Mouse (Mus musculus): Measurements from ENCODE around the gene Prcp. TPM values are rescaled to one million over a fixed set of nuclear protein-coding genes. Genes with fewer than 3 reads are reported as not detected.

Prcp gene
- polyA plus RNA-seq (2014; fragmentation: Illumina TruSeq; extraction: RNeasy Lipid Tissue Mini Kit (QIAGEN cat#74804); ENCODE audit: low read depth, low replicate concordance) = 19.7 TPM

GRCm38 (mm10) chr7:92874116-92874675, at the start of gene Prcp, which contains the start of gene Ddias:
Gene Prcp (plus strand): TSS chr7:92874470.
Gene Ddias (minus strand): TSS chr7:92874247.

Other genes starting within 250 kb of the Prcp start
- 10.7 TPM for gene Ankrd42, start 237.3 kb upstream of the Prcp start, polyA plus RNA-seq (2014; fragmentation: Illumina TruSeq; extraction: RNeasy Lipid Tissue Mini Kit (QIAGEN cat#74804); ENCODE audit: low read depth, low replicate concordance)
- 73.7 TPM for gene Pcf11, start 204.5 kb upstream of the Prcp start, polyA plus RNA-seq (2014; fragmentation: Illumina TruSeq; extraction: RNeasy Lipid Tissue Mini Kit (QIAGEN cat#74804); ENCODE audit: low read depth, low replicate concordance)
- gene Rab30, start 132.9 kb upstream of the Prcp start, polyA plus RNA-seq (2014; fragmentation: Illumina TruSeq; extraction: RNeasy Lipid Tissue Mini Kit (QIAGEN cat#74804); ENCODE audit: low read depth, low replicate concordance) = 4.6 TPM
- 8.3 TPM for gene Ddias, start 223 bp upstream of the Prcp start, polyA plus RNA-seq (2014; fragmentation: Illumina TruSeq; extraction: RNeasy Lipid Tissue Mini Kit (QIAGEN cat#74804); ENCODE audit: low read depth, low replicate concordance)
- 4.7 TPM for gene Fam181b, start 205.4 kb downstream of the Prcp start, polyA plus RNA-seq (2014; fragmentation: Illumina TruSeq; extraction: RNeasy Lipid Tissue Mini Kit (QIAGEN cat#74804); ENCODE audit: low read depth, low replicate concordance)